Mouse (Mus musculus): Measurements from ENCODE around the gene Ankrd63.

DNA sequence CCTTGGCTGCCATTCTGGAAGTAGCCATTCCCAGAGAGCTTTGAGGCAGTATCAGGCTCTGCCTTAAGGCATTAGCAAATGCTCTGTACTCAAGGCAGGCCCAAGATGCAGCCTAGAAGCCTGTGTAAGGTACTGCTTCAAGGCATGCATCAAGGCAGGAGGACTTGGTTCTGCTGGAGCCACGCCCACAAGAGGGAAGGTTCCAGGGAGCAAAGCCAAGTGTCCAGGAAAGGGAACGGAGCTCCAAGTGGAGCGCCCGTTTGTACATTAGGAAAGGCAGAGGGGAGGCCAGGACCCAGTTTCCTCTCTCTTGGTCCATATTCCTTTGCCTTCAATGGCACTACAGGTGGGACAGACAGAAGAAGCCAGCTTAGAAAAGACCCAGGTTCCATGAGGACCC, 4.7 kb upstream of the Ankrd63 start:
- TF ChIP-seq CTCF (IDR thresholded peaks at IDR 0.05; ENCODE audit: extremely low read depth, insufficient read depth, low read length) = no peak
- no peak for TF ChIP-seq POLR2A (IDR thresholded peaks at IDR 0.05; ENCODE audit: extremely low read depth, insufficient read depth, low read length)
